Mouse (Mus musculus) adrenal gland, adult 2 months (tissue): Measurements from ENCODE around the gene Sirt7. TPM values are rescaled to one million over a fixed set of nuclear protein-coding genes. Genes with fewer than 3 reads are reported as not detected.

Source experiments
- microRNA-seq, 2 experiments: library from miRNA; unstranded; fragments of <30 nt; microRNA quantifications; one replicate each; pipeline ENCODE4 v1.2.0; 2021
- polyA plus RNA-seq: library from polyadenylated mRNA; depleted of rRNA; stranded (reverse); fragments of >200 nt; gene quantifications from 2 replicates; pipeline ENCODE4 v1.2.3, GENCODE M21; 2012; rRNA removed
- total RNA-seq, 2 experiments: library from RNA; stranded (reverse); gene quantifications; 2 replicates each; pipeline ENCODE4 v1.2.3; 2021

Gene Sirt7
- total and polyA plus RNA-seq, 3 experiments = 54.2 to 128 (median 69.5) TPM

Small RNAs within 50 kb of the gene (microRNA-seq; reads per million reads assigned to microRNA genes)
- gene Mir6936 = 0 to 0.83 reads per million in 2 experiments

Other genes starting within 250 kb of the Sirt7 start
Only the 30 nearest of the 33 such genes appear.
- gene Tspan10, start 182.6 kb downstream of the Sirt7 start, total RNA-seq = 1 to 10 TPM in 1 of 2 experiments, not detected in 1; 3.4 TPM
- gene Tspan10, start 182.6 kb downstream of the Sirt7 start, polyA plus RNA-seq = 0.06 TPM in 1 of 2 replicates, not detected in the other
- gene Pde6g, start 171.7 kb downstream of the Sirt7 start, total RNA-seq = under 1 TPM in 1 of 2 experiments, not detected in 1; 0.31 TPM
- 0.48 and 0.49 TPM in 2 replicates for gene Pde6g, start 171.7 kb downstream of the Sirt7 start, polyA plus RNA-seq
- 10 to 100 TPM; 25.8 to 37.1 TPM for gene Oxld1, start 167.2 kb downstream of the Sirt7 start, total RNA-seq
- gene Oxld1, start 167.2 kb downstream of the Sirt7 start, polyA plus RNA-seq = 48.7 and 81.2 TPM in 2 replicates
- 10 to 100 TPM; 24.6 to 33.0 TPM for gene Ccdc137, start 167.1 kb downstream of the Sirt7 start, total RNA-seq
- 8.3 and 12.0 TPM in 2 replicates for gene Ccdc137, start 167.1 kb downstream of the Sirt7 start, polyA plus RNA-seq
- 10 to 100 TPM; 21.4 to 27.2 TPM for gene Arl16, start 157.6 kb downstream of the Sirt7 start, total RNA-seq
- gene Arl16, start 157.6 kb downstream of the Sirt7 start, polyA plus RNA-seq = 23.2 and 27.2 TPM in 2 replicates
- 100 to 1,000 TPM; 107 to 146 TPM for gene Mrpl12, start 140.6 kb downstream of the Sirt7 start, total RNA-seq
- gene Mrpl12, start 140.6 kb downstream of the Sirt7 start, polyA plus RNA-seq = 163 and 185 TPM in 2 replicates
- gene Slc25a10, start 133.4 kb downstream of the Sirt7 start, total RNA-seq = 100 to 1,000 TPM; 103 to 116 TPM
- 400 and 531 TPM in 2 replicates for gene Slc25a10, start 133.4 kb downstream of the Sirt7 start, polyA plus RNA-seq
- 1 to 10 TPM; 1.5 to 1.7 TPM for gene Gcgr, start 94.5 kb downstream of the Sirt7 start, total RNA-seq
- gene Gcgr, start 94.5 kb downstream of the Sirt7 start, polyA plus RNA-seq = 2.1 and 2.5 TPM in 2 replicates
- gene Mcrip1, start 75.5 kb downstream of the Sirt7 start, total RNA-seq = 10 to 100 TPM; 56.9 to 65.8 TPM
- gene Mcrip1, start 75.5 kb downstream of the Sirt7 start, polyA plus RNA-seq = 136 and 157 TPM in 2 replicates
- gene Ppp1r27, start 74.1 kb downstream of the Sirt7 start, total RNA-seq = under 1 TPM; 0.40 to 0.79 TPM
- gene Ppp1r27, start 74.1 kb downstream of the Sirt7 start, polyA plus RNA-seq = 0.83 and 1.2 TPM in 2 replicates
- gene P4hb, start 52.0 kb downstream of the Sirt7 start, total RNA-seq = 100 to 1,000 TPM; 462 to 524 TPM
- 108 and 126 TPM in 2 replicates for gene P4hb, start 52.0 kb downstream of the Sirt7 start, polyA plus RNA-seq
- 100 to 1,000 TPM; 355 to 386 TPM for gene Arhgdia, start 43.6 kb downstream of the Sirt7 start, total RNA-seq
- 712 and 786 TPM in 2 replicates for gene Arhgdia, start 43.6 kb downstream of the Sirt7 start, polyA plus RNA-seq
- 10 to 100 TPM; 85.5 to 97.9 TPM for gene Alyref, start 26.9 kb downstream of the Sirt7 start, total RNA-seq
- gene Alyref, start 26.9 kb downstream of the Sirt7 start, polyA plus RNA-seq = 10.3 and 12.6 TPM in 2 replicates
- 10 to 100 TPM; 82.8 to 85.9 TPM for gene Anapc11, start 26.8 kb downstream of the Sirt7 start, total RNA-seq
- 183 and 187 TPM in 2 replicates for gene Anapc11, start 26.8 kb downstream of the Sirt7 start, polyA plus RNA-seq
- gene Npb, start 16.8 kb downstream of the Sirt7 start, total RNA-seq = under 1 TPM; 0.61 to 0.62 TPM
- gene Npb, start 16.8 kb downstream of the Sirt7 start, polyA plus RNA-seq = 1.6 and 2.3 TPM in 2 replicates
- gene Pcyt2, start 7.3 kb downstream of the Sirt7 start, total RNA-seq = 100 to 1,000 TPM; 201 to 344 TPM
- 460 and 610 TPM in 2 replicates for gene Pcyt2, start 7.3 kb downstream of the Sirt7 start, polyA plus RNA-seq
- gene Mafg, start 8.4 kb upstream of the Sirt7 start, total RNA-seq = 10 to 100 TPM; 48.1 to 60.7 TPM
- gene Mafg, start 8.4 kb upstream of the Sirt7 start, polyA plus RNA-seq = 54.3 and 66.9 TPM in 2 replicates
- gene Pycr1, start 18.5 kb upstream of the Sirt7 start, total RNA-seq = 1 to 10 TPM; 1.0 to 1.9 TPM
- 3.5 and 3.6 TPM in 2 replicates for gene Pycr1, start 18.5 kb upstream of the Sirt7 start, polyA plus RNA-seq
- gene Myadml2, start 22.9 kb upstream of the Sirt7 start, total RNA-seq = 1 to 10 TPM in 1 of 2 experiments, not detected in 1; 1.0 TPM
- gene Myadml2, start 22.9 kb upstream of the Sirt7 start, polyA plus RNA-seq = 0.11 and 0.59 TPM in 2 replicates
- 1 to 10 TPM; 2.8 to 8.1 TPM for gene Notum, start 35.9 kb upstream of the Sirt7 start, total RNA-seq
- gene Notum, start 35.9 kb upstream of the Sirt7 start, polyA plus RNA-seq = 7.4 and 9.3 TPM in 2 replicates
- 10 to 100 TPM; 74.9 to 84.1 TPM for gene Aspscr1, start 47.7 kb upstream of the Sirt7 start, total RNA-seq
- gene Aspscr1, start 47.7 kb upstream of the Sirt7 start, polyA plus RNA-seq = 124 and 125 TPM in 2 replicates
- gene Cenpx, start 88.5 kb upstream of the Sirt7 start, total RNA-seq = 10 to 100 TPM; 54.0 to 63.5 TPM
- 86.0 and 90.2 TPM in 2 replicates for gene Cenpx, start 88.5 kb upstream of the Sirt7 start, polyA plus RNA-seq
- 10 to 100 TPM; 21.9 to 25.3 TPM for gene Lrrc45, start 88.7 kb upstream of the Sirt7 start, total RNA-seq
- gene Lrrc45, start 88.7 kb upstream of the Sirt7 start, polyA plus RNA-seq = 34.2 and 40.1 TPM in 2 replicates
- 10 to 100 TPM; 13.7 to 15.9 TPM for gene Rac3, start 96.2 kb upstream of the Sirt7 start, total RNA-seq
- gene Rac3, start 96.2 kb upstream of the Sirt7 start, polyA plus RNA-seq = 21.1 and 25.6 TPM in 2 replicates
- gene Dcxr, start 102.0 kb upstream of the Sirt7 start, total RNA-seq = 100 to 1,000 TPM in 1 of 2 experiments, 10 to 100 TPM in 1; 41.4 to 122 TPM
- 136 and 150 TPM in 2 replicates for gene Dcxr, start 102.0 kb upstream of the Sirt7 start, polyA plus RNA-seq
- gene Cbr2, start 106.9 kb upstream of the Sirt7 start, total RNA-seq = 10 to 100 TPM in 1 of 2 experiments, 1 to 10 TPM in 1; 8.3 to 10.6 TPM
- 52.6 and 54.2 TPM in 2 replicates for gene Cbr2, start 106.9 kb upstream of the Sirt7 start, polyA plus RNA-seq
- 10 to 100 TPM in 1 of 2 experiments, 1 to 10 TPM in 1; 5.5 to 12.3 TPM for gene Hmga1b, start 137.6 kb upstream of the Sirt7 start, total RNA-seq
- 2.8 and 6.6 TPM in 2 replicates for gene Hmga1b, start 137.6 kb upstream of the Sirt7 start, polyA plus RNA-seq
- gene Rfng, start 159.0 kb upstream of the Sirt7 start, total RNA-seq = 10 to 100 TPM; 18.3 to 20.9 TPM
- 91.6 and 95.4 TPM in 2 replicates for gene Rfng, start 159.0 kb upstream of the Sirt7 start, polyA plus RNA-seq
- gene Gps1, start 159.0 kb upstream of the Sirt7 start, total RNA-seq = 100 to 1,000 TPM; 113 to 141 TPM
- 161 and 178 TPM in 2 replicates for gene Gps1, start 159.0 kb upstream of the Sirt7 start, polyA plus RNA-seq
- gene Dus1l, start 171.2 kb upstream of the Sirt7 start, total RNA-seq = 10 to 100 TPM; 56.0 to 62.0 TPM
- gene Dus1l, start 171.2 kb upstream of the Sirt7 start, polyA plus RNA-seq = 43.8 and 53.7 TPM in 2 replicates